Mouse (Mus musculus): Measurements from ENCODE around the gene Rfc5.

DNA sequence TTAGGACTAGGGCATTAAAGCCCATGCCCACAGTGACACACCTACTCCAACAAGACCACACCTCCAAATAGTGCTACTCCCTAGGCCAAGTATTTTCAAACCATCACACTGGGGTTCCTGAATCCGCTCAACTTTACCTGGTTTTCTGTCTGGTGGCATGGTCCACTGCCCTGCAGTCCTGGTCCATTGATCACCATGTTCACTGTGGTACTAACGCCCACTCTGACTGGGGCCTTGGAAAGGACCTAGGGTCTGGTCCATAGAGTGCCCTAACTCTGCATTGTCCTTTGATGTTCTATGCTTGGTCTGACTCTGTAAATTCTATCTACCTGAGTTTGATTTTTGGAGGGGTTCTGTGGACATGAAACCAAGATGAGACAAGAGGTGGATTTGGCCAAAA, 41.0 kb downstream of the Rfc5 start:
- TF ChIP-seq POLR2A (IDR thresholded peaks at IDR 0.05; ENCODE audit: insufficient read length, low read depth), result no peak
- TF ChIP-seq E2F4 (IDR thresholded peaks at IDR 0.05; ENCODE audit: insufficient read depth), result no peak
- no peak for TF ChIP-seq MYOG (IDR thresholded peaks at IDR 0.05; ENCODE audit: control insufficient read depth in 1 of 3, insufficient read depth in 1 of 3, insufficient read length in 2 of 3, low read depth in 2 of 3)
- no peak for TF ChIP-seq TCF12 (IDR thresholded peaks at IDR 0.05; ENCODE audit: insufficient read depth, poor library complexity, severe bottlenecking)
